Mouse (Mus musculus): Measurements from ENCODE around the gene Zbtb45. TPM values are rescaled to one million over a fixed set of nuclear protein-coding genes. Genes with fewer than 3 reads are reported as not detected.

Gene Zbtb45
- total RNA-seq, 2 experiments from 2014 or later: 34.0 to 35.8 TPM

DNA sequence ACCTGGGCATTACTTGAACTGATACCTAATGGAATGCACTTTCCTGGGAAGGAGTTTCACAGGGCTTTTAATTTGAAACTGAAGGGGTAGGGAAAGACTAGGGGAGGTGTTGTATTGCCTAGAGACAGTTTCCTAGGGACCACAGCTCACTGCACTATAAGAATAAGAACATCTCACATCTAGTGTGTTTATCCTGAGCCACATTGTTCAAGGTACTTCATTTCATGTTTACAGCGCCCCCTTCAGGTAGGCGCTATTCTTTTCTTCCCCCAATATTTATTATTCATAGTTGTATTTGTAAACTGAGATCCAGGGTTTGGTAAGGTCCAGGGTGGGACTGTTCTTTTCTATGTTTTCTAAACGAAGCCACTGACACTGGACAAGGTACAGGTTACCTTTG is 17.6 kb downstream of the Zbtb45 start:
- Histone ChIP-seq H3K4me3 (no peak overlapping the region), H3K27ac (no peak overlapping the region)
- no peak for DNase-seq (ENCODE audit: extremely low spot score in 1 of 2, low spot score in 2 of 2)
- peak; percentile 56 for TF ChIP-seq CTCF (IDR thresholded peaks at IDR 0.05)
- intact Hi-C loops (cut with DNase I): no loop called here

DNA sequence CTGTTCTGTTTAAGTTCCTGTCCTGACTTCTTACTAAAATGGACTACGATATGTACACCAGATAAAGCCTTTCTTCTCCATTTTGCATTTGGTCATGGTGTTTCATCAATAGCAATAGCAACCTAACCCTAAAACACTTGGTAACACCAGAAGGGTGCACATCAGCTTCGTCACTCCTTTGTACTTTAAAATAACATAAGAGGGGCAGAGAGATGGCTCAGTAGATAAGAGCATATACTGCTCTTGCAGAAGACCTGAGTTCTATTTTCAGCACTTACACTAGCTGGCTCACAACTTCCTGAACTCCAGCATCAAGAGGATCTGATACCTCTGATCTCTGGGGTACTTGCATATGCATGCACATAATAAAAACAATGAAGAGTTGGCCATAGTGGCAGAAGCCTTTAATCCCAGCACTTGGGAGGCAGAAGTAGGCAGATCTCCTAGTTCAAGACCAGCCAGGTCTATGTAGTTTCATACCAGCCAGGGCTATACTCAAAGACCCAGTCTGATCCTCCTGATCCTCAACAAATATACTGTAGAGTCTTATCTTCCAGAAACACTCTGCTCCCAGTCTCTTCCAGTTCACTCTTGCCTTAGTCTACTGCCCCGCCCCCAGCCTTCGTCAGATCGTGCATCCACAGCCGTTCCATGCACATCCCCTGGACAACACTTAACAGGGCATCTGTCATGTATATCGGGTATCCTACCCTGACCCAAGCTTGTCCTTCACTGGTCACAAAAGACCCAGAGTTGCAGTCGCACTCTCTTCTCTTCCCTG is 22.2 kb downstream of the Zbtb45 start:
- no peak for DNase-seq (ENCODE audit: extremely low spot score in 1 of 2, low spot score in 2 of 2)
- intact Hi-C loops (cut with DNase I): no loop called here
- TF ChIP-seq CTCF (IDR thresholded peaks at IDR 0.05): no peak
- no peak overlapping the region for H3K4me3 ChIP-seq
- no peak overlapping the region for H3K27ac ChIP-seq

DNA sequence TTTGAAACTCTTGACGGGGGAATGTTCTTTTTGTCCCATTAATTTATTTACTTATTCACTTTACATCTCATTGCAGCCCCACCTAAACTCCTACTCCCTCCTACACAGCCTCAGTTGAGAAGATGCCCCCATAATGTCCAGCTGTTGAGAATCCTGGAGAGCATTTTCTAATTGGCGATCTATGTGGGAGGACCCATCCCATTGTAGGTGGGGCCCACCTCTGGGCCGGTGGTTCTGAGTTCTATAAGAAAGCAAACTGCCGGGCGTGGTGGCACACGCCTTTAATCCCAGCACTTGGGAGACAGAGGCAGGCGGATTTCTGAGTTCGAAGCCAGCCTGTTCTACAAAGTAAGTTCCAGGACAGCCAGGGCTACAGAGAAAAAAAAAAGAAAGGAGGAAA is 22.9 kb downstream of the Zbtb45 start:
- H3K4me3 ChIP-seq: no peak overlapping the region
- intact Hi-C loops (cut with DNase I): no loop called here
- TF ChIP-seq CTCF (IDR thresholded peaks at IDR 0.05): no peak
- no peak for DNase-seq (ENCODE audit: extremely low spot score in 1 of 2, low spot score in 2 of 2)
- H3K27ac ChIP-seq: no peak overlapping the region

DNA sequence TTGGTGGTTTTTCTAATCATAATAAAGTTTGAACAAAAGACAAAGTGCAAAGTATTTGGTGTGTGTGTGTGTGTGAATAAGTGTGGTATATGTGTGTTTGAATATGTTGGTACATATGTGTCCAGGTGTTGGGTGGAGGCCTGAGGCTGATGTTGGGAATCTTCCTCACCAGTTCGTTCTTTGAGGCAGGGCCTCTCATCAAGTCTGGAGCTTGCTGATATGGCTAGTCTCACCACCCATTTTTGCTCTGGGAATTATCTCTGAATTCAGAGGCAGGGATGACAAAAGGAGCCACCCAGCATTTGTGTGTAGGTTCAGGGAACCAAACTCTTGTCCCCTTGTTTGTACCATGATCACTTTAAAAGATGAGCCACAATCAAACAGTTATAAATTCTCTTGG is 24.1 kb downstream of the Zbtb45 start:
- no peak for DNase-seq (ENCODE audit: extremely low spot score in 1 of 2, low spot score in 2 of 2)
- Histone ChIP-seq H3K4me3 (no peak overlapping the region), H3K27ac (no peak overlapping the region)
- no peak for TF ChIP-seq CTCF (IDR thresholded peaks at IDR 0.05)
- intact Hi-C loops (cut with DNase I): no loop called here

DNA sequence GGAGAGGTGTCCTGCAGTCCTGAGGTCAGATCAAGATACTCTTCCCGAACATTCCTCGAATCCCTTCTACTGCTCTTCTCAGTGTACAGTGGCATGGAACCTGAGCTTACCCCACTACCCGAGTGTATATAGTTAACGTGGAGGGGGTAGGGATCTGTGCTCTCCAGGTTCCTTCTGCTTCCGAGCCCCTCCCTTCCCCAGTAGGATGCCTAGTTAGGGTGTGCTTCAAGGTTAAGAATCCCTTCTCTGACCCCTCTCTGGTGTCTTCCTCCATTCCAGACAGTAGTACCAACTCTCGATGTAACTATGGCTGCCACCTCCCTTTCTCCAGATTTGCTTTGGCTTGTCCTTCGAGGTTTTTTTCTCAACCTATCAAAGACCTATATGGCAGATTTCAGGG is 29.5 kb downstream of the Zbtb45 start:
- DNase-seq (ENCODE audit: extremely low spot score in 1 of 2, low spot score in 2 of 2): no peak
- Histone ChIP-seq H3K27ac (no peak overlapping the region), H3K4me3 (no peak overlapping the region)
- no peak for TF ChIP-seq CTCF (IDR thresholded peaks at IDR 0.05)
- intact Hi-C loops (cut with DNase I): no loop called here

DNA sequence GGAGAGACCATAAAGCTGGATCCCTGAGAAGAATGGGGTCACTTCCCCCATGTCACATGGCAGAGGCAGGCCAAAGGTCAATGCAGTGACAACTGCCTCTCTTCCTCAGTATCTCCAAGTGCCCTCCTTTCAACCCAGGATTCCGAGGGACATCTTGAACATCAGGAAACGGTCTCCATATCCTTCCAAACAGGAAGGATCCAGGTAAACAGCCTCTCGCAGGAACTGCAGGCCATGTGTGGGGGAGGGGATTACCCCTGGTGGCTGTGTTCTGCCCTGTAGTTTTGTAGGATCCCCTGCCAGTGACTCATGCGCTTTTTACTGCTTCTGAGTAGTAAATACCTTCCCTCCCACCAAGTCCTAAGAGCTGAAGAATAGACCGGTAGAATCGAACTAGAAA is 30.1 kb downstream of the Zbtb45 start:
- Histone ChIP-seq H3K27ac (no peak overlapping the region), H3K4me3 (no peak overlapping the region)
- intact Hi-C loops (cut with DNase I): loop anchor here (5.0 kb wide), 1 partner anchor 43 kb away; no protein-coding TSS in a partner anchor
- TF ChIP-seq CTCF (IDR thresholded peaks at IDR 0.05): no peak
- no peak for DNase-seq (ENCODE audit: extremely low spot score in 1 of 2, low spot score in 2 of 2)

DNA sequence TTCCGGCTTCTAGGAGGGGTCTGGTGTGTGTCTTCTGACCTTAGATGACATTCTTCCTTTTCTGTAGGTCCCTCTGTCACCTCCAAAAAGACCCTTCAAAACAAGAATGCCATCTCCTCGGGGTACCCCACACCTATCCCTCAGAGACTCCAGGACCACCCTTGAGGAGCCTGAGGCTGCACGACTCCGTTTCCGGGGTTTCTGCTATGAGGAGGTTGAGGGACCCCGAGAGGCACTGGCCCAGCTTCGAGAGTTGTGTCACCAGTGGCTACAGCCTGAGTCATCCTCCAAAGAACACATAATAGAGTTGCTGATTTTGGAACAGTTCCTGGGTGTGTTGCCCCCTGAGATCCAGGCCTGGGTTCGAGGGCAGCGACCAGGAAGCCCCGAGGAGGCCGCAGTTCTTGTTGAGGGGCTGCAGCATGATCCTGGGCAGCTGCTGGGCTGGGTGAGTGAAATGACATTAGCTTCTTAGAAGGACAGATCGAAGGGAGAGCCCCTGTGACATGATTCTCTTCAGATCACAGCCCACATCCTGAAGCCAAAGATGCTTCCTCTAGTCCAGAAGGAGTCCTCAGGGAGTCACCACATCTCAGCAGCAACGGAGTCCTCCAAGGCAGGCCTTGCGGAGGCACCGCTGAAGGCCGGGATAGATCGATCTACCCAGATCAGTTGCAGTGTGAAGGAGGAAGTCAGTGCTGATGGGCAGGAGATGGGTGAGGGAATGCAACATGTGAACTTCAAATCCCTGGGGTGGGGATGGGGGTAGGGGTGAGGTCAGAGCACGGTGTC is 30.7 kb downstream of the Zbtb45 start:
- intact Hi-C loops (cut with DNase I): loop anchor here (5.0 kb wide), 1 partner anchor 43 kb away; no protein-coding TSS in a partner anchor
- no peak for DNase-seq (ENCODE audit: extremely low spot score in 1 of 2, low spot score in 2 of 2)
- Histone ChIP-seq H3K4me3 (peak overlapping the region; percentile 72; the same call in 1 of the 2 replicates), H3K27ac (peak overlapping the region; percentile 90)
- TF ChIP-seq CTCF (IDR thresholded peaks at IDR 0.05): no peak

DNA sequence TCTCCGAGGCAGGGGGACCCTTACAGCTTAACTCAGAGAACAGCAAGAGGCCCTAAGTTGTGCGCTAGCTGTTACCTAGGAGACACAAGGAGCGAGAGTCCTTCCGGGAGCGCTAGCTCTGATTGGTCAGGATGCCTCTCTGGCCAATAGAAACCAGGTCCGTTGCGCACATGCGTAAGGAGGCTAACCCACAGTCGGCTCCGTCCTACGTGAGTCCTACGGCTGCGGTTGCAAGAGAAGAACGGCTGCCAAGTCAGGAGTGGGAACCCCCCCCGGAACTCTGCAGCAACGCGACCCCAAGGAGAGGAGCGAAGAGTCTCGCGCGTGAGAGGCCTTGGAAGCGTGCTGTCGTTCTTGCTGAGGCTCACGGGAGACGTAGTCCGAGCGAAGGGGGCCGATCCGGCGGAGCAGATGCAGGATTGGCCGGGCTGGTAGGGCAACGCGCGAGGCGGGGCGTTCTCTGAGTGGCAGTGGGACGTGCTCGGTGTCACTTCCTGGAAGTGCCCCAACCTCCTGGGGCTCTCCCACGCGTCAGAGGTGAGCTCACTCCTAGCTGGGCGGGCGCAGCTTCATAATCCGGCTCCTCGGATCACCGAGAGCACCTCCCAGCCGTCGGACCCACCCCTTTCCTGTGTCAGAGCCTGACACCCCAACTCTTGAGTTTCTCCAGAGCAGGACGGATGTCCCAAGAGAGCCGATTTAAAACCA is 32.0 kb downstream of the Zbtb45 start, which contains the start of gene Zfp446:
TSS of gene Zfp446 (plus strand) at position 167 of the 708 bp plus-strand sequence.
- intact Hi-C loops (cut with DNase I): loop anchor here (1.0 to 5.0 kb wide), 2 partner anchors 13 to 44 kb away; partner anchors contain the start of gene Zfp324
- DNase-seq (ENCODE audit: extremely low spot score in 1 of 2, low spot score in 2 of 2): peak; percentile 98 to 99
- peak within 1 kb of the TSS; percentile 72 for H3K4me3 ChIP-seq
- TF ChIP-seq CTCF (IDR thresholded peaks at IDR 0.05): no peak
- H3K27ac ChIP-seq: peak within 1 kb of the TSS; percentile 90

DNA sequence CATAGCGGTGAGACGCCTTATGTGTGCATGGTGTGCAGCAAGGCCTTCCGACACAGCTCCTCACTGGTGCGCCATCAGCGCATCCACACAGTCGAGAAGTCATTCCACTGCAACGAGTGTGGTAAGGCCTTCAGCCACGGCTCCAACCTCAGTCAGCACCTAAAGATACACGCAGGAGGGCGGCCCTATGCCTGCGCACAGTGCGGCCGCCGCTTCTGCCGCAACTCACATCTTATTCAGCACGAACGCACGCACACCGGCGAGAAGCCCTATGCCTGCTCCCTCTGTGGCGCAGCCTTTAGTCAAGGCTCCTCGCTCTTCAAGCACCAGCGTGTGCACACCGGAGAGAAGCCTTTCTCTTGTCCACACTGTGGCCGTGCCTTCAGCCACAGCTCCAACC is 38.9 kb downstream of the Zbtb45 start:
- intact Hi-C loops (cut with DNase I): no loop called here

DNA sequence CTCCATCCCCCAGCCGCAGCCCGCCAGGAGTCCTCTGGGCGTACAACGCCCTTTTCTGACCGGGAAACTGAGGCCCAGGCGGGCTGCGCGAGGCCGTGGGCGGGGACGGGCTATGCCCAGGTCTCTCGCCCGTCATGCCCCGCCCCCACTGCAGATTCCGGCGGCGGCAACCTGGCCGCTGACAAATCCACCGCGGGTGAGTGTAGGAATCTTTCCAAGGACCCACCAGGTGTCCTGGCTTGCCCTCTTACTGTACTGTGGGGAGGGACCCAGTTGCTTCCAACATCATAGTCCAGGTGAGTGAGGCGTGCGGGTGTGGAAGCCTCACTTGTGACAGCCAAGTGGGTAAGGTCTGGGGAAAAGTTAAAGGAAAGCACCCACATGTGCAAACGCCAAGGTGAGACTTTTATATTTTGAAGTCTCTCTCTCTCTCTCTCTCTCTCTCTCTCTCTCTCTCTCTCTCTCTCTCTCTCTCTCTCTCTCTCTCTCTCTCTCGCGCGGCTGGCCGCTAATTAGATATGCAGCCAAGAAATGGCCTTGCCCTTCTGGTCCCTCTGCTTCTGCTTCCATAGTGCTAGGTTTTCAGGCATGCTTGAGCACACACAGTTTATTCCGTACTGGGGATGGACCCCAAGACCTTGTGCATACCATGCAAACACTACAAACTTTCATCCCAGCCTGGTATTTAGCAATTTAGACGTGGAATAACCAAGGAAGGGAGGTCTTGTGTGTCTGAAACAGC is 43.6 kb downstream of the Zbtb45 start:
- peak overlapping the region; percentile 98 for H3K27ac ChIP-seq
- H3K4me3 ChIP-seq: peak overlapping the region; percentile 93
- TF ChIP-seq CTCF (IDR thresholded peaks at IDR 0.05): no peak
- peak; percentile 56 to 66 for DNase-seq (ENCODE audit: extremely low spot score in 1 of 2, low spot score in 2 of 2)
- intact Hi-C loops (cut with DNase I): no loop called here

More for the DNA sequence above, 38.9 kb downstream of the Zbtb45 start:
- no peak for DNase-seq (ENCODE audit: extremely low spot score in 1 of 2, low spot score in 2 of 2)
- no peak for TF ChIP-seq CTCF (IDR thresholded peaks at IDR 0.05)
- no peak overlapping the region for H3K27ac ChIP-seq
- no peak overlapping the region for H3K4me3 ChIP-seq

DNA sequence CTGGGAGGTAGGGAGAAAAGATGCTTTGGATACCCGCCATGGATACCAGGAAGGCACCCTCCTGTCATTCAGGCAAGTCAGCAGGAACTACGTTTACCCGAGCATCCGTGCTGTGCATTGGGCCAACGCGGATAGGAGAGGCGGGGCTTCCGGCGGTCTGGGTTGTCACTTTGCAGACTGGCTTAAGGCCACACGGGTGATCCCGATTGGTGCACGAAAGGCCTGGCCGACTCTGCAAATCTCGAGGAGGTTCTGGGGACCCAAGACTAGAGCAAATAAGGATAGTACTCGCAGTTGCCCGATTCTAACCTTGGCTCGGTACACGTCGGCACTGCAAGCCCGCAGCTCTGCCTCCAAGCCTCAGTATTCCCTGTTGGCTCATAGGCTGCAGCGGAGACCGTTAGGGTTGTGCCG is 44.1 kb downstream of the Zbtb45 start, which contains the start of gene Zfp324:
TSS of gene Zfp324 (plus strand) at position 161 of the 414 bp plus-strand sequence.
- intact Hi-C loops (cut with DNase I): loop anchor here (1.0 to 2.0 kb wide), 3 partner anchors 12 to 43 kb away; partner anchors contain the start of genes Rps5 and Zfp446
- DNase-seq (ENCODE audit: extremely low spot score in 1 of 2, low spot score in 2 of 2): peak; percentile 89 to 90
- no peak for TF ChIP-seq CTCF (IDR thresholded peaks at IDR 0.05)

More for the DNA sequence above, 44.1 kb downstream of the Zbtb45 start, which contains the start of gene Zfp324:
- Histone ChIP-seq H3K4me3 (peak within 1 kb of the TSS; percentile 93), H3K27ac (peak within 1 kb of the TSS; percentile 98)
